Mouse (Mus musculus): ENCODE results near the gene Kif26b. TPM values are rescaled to one million over a fixed set of nuclear protein-coding genes. Genes with fewer than 3 reads are reported as not detected.

Kif26b gene
- polyA plus RNA-seq, 1 experiment from 2014 or later = 2.9 TPM

- Histone ChIP-seq H3K9me3 (replicated peaks) (no peaks in the 10 kb centered on the region), H3K4me2 (no peak overlapping the region), H3K27ac (no peak overlapping the region), H3K36me3 (ENCODE audit: poor library complexity, severe bottlenecking) (no peaks in the 10 kb centered on the region), H3K4me1 (no peaks in the 10 kb centered on the region), H3K4me3 (no peak overlapping the region), H3K9ac (no peak overlapping the region), H3K27me3 (no peaks in the 10 kb centered on the region)
- no peak for ATAC-seq
- 67% methylated on average over 8 of the region's 8 CpGs for WGBS
Measured at GRCm38 (mm10) chr1:178978617-178979245, 449.8 kb downstream of the Kif26b start.

DNA sequence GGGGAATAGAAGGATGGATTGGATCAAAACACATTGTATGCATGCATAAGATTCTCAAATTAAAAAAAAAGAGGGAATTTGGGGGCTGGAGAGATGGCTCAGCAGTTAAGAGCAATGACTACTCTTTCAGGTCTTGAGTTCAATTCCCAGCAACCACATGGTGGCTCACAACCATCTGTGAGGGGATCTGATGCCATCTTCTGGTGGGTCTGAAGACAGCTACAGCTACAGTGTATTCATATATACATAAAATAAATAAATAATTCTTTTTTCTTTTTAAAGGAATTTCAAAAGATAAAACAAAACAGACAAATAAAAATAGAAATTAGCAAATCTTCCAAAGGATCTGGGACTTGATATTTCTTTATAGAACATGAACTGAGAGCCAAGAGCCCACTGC lies 451.3 kb downstream of the Kif26b start:
- no peak for ATAC-seq
- no peak overlapping the region for H3K27ac ChIP-seq
- H3K4me2 ChIP-seq = no peak overlapping the region
- no peaks in the 10 kb centered on the region for H3K27me3 ChIP-seq
- no peaks in the 10 kb centered on the region for H3K9me3 ChIP-seq (replicated peaks)
- no peak overlapping the region for H3K9ac ChIP-seq
- H3K4me3 ChIP-seq = no peak overlapping the region
- no peaks in the 10 kb centered on the region for H3K4me1 ChIP-seq
- H3K36me3 ChIP-seq (ENCODE audit: poor library complexity, severe bottlenecking) = no peaks in the 10 kb centered on the region

- Histone ChIP-seq H3K27ac (no peak overlapping the region), H3K27me3 (no peaks in the 10 kb centered on the region), H3K36me3 (ENCODE audit: poor library complexity, severe bottlenecking) (no peaks in the 10 kb centered on the region), H3K9me3 (replicated peaks) (no peaks in the 10 kb centered on the region), H3K4me2 (no peak overlapping the region), H3K4me1 (no peaks in the 10 kb centered on the region), H3K4me3 (no peak overlapping the region), H3K9ac (no peak overlapping the region)
- no peak for ATAC-seq
- WGBS = 64% methylated on average over 5 of the region's 5 CpGs
Measured at GRCm38 (mm10) chr1:178981641-178982040, 452.7 kb downstream of the Kif26b start.

GRCm38 (mm10) chr1:178988176-178988575 lies 459.3 kb downstream of the Kif26b start:
- H3K36me3 ChIP-seq (ENCODE audit: poor library complexity, severe bottlenecking) = no peaks in the 10 kb centered on the region
- no peak for ATAC-seq
- no peak overlapping the region for H3K9ac ChIP-seq
- no peak overlapping the region for H3K4me3 ChIP-seq
- H3K4me1 ChIP-seq = no peaks in the 10 kb centered on the region
- 81% methylated on average over 1 of the region's 1 CpGs for WGBS
- H3K4me2 ChIP-seq = no peak overlapping the region
- H3K9me3 ChIP-seq (replicated peaks) = no peaks in the 10 kb centered on the region
- no peak overlapping the region for H3K27ac ChIP-seq
- no peaks in the 10 kb centered on the region for H3K27me3 ChIP-seq

Other genes starting within 250 kb of the Kif26b start
- gene Cox20, start 210.0 kb upstream of the Kif26b start, polyA plus RNA-seq (2015; fragmentation: Nextera tagmentation; extraction: Ambion mirVana) = 146 and 191 TPM in 2 replicates
- 334 and 374 TPM in 2 replicates for gene Hnrnpu, start 191.3 kb upstream of the Kif26b start, polyA plus RNA-seq (2015; fragmentation: Nextera tagmentation; extraction: Ambion mirVana)
- 7.4 and 8.1 TPM in 2 replicates for gene Efcab2, start 123.0 kb upstream of the Kif26b start, polyA plus RNA-seq (2015; fragmentation: Nextera tagmentation; extraction: Ambion mirVana)